Mouse (Mus musculus) B cell, adult 2 months (primary cell): ENCODE results near the gene Mad2l2.
"Not testable (repeated sequence)": the region's sequence is repeated elsewhere in the genome, so short reads cannot be mapped to it uniquely, and the experiment has no call there.

Experiments
- DNase-seq, 2 experiments: peaks; one replicate each; pipeline ENCODE4 v3.0.0; 2022

Gene Mad2l2

GRCm38 (mm10) chr4:148176603-148177002 is 46.4 kb downstream of the Mad2l2 start:
- DNase-seq = not testable (repeated sequence)

- no peak for DNase-seq
Measured at GRCm38 (mm10) chr4:148177716-148178115, 47.5 kb downstream of the Mad2l2 start.

GRCm38 (mm10) chr4:148181483-148181882 is 51.3 kb downstream of the Mad2l2 start:
- no peak for DNase-seq

- no peak for DNase-seq
Measured at GRCm38 (mm10) chr4:148182363-148182762, 52.2 kb downstream of the Mad2l2 start.

GRCm38 (mm10) chr4:148184564-148184963 is 54.4 kb downstream of the Mad2l2 start:
- no peak for DNase-seq

GRCm38 (mm10) chr4:148185819-148186218 is 55.6 kb downstream of the Mad2l2 start:
- DNase-seq = no peak

GRCm38 (mm10) chr4:148188767-148189166 is 58.6 kb downstream of the Mad2l2 start:
- DNase-seq = not testable (repeated sequence)

- DNase-seq = no peak
Measured at GRCm38 (mm10) chr4:148192707-148193245, 62.6 kb downstream of the Mad2l2 start.

GRCm38 (mm10) chr4:148194400-148194799 is 64.2 kb downstream of the Mad2l2 start:
- no peak for DNase-seq
